Mouse (Mus musculus) limb, embryonic 14.5 days (tissue): Measurements from ENCODE around the gene Dcaf1. TPM values are rescaled to one million over a fixed set of nuclear protein-coding genes. Genes with fewer than 3 reads are reported as not detected.

Experiments used
- ATAC-seq: fragments of 200-750 bp; cut with Nextera tagmentation; 2 replicates; pipeline ENCODE4 v1.8.0; 2017; ENCODE audit warnings: low read depth, moderate number of reproducible peaks, moderate TSS enrichment; ENCODE audit not compliant: low FRiP score
- DNase-seq: peaks from one replicate; pipeline ENCODE4 v3.0.0-alpha.2; 2015; ENCODE audit warnings: low spot score
- H3K27ac ChIP-seq: fragments of 300-500 bp; sonication (generic); replicated peaks from 2 replicates; pipeline ENCODE4 v1.5.1; 2014; ENCODE audit warnings: low read depth, mild to moderate bottlenecking, low read length, moderate library complexity, mixed read lengths
- H3K27me3 ChIP-seq: fragments of 300-500 bp; sonication (generic); 2 replicates; pipeline ENCODE4 v1.6.1; 2014; ENCODE audit warnings: low read length, mixed read lengths; ENCODE audit not compliant: control insufficient read depth, insufficient read depth
- H3K36me3 ChIP-seq: fragments of 300-500 bp; sonication (generic); 2 replicates; pipeline ENCODE4 v1.6.1; 2014; ENCODE audit warnings: mild to moderate bottlenecking, low read length, moderate library complexity, mixed read lengths; ENCODE audit not compliant: control insufficient read depth, insufficient read depth
- H3K4me1 ChIP-seq: fragments of 300-500 bp; sonication (generic); 2 replicates; pipeline ENCODE4 v1.6.1; 2014; ENCODE audit warnings: antibody characterized with exemption, low read length, mixed read lengths; ENCODE audit not compliant: control insufficient read depth, insufficient read depth
- H3K4me2 ChIP-seq: fragments of 300-500 bp; sonication (generic); replicated peaks from 2 replicates; pipeline ENCODE4 v1.6.1; 2014; ENCODE audit warnings: low read depth, mild to moderate bottlenecking, low read length, moderate library complexity; ENCODE audit not compliant: severe bottlenecking
- H3K4me3 ChIP-seq: fragments of 300-500 bp; sonication (generic); replicated peaks from 2 replicates; pipeline ENCODE4 v1.5.1; 2014; ENCODE audit warnings: low read length
- H3K9ac ChIP-seq: fragments of 300-500 bp; sonication (generic); 2 replicates; pipeline ENCODE4 v1.6.1; 2014; ENCODE audit warnings: mild to moderate bottlenecking, low read depth, low read length, moderate library complexity; ENCODE audit not compliant: severe bottlenecking
- H3K9me3 ChIP-seq: fragments of 300-500 bp; sonication (generic); 2 replicates; pipeline ENCODE4 v1.6.1; 2016; ENCODE audit warnings: low read length; ENCODE audit not compliant: control insufficient read depth
- POLR2A ChIP-seq: fragments of 200-500 bp; IDR thresholded peaks from 2 replicates; pipeline ENCODE4 v1.8.0; 2012; ENCODE audit warnings: inconsistent platforms, mild to moderate bottlenecking, moderate library complexity, borderline replicate concordance; ENCODE audit not compliant: insufficient read depth, insufficient read length; ENCODE audit errors: extremely low read depth
- WGBS: fragments of 180-500 bp; shearing (Covaris S2); extraction: QIAGEN DNeasy Blood & Tissue Kit; methylation state at CpG from one replicate; pipeline ENCODE4 v1.1.7; 2014; 5-methylcytosine and 5-hydroxymethylcytosine counted together
- polyA plus RNA-seq, 2 experiments: library from polyadenylated mRNA; depleted of rRNA in 1 of 2; stranded (reverse) in 1 of 2; unstranded in 1 of 2; fragments of >200 nt; fragmentation: Nextera tagmentation in 1 of 2; extraction: Ambion mirVana in 1 of 2; gene quantifications; 2 replicates each; pipeline versions ENCODE4 v1.2.1 to v1.2.3; 2012 to 2014

The Dcaf1 gene
- polyA plus RNA-seq, 2 experiments = 18.4 to 27.6 TPM

GRCm38 (mm10) chr9:106903791-106904134, 82.1 kb downstream of the Dcaf1 start:
- no peak overlapping the region for H3K4me3 ChIP-seq
- 9% methylated on average over 1 of the region's 1 CpGs for WGBS
- TF ChIP-seq POLR2A = no peak
- ATAC-seq (no peak), DNase-seq (peak; percentile 58)
- no peaks in the 10 kb centered on the region for H3K27me3 ChIP-seq
- H3K27ac ChIP-seq = no peak overlapping the region
- no peaks in the 10 kb centered on the region; the same call in 1 of the 2 replicates for H3K4me1 ChIP-seq
- no peak overlapping the region for H3K9ac ChIP-seq
- H3K4me2 ChIP-seq = no peak overlapping the region
- no peaks in the 10 kb centered on the region for H3K9me3 ChIP-seq
- no peaks in the 10 kb centered on the region for H3K36me3 ChIP-seq

GRCm38 (mm10) chr9:106906597-106906996, 84.9 kb downstream of the Dcaf1 start:
- H3K9ac ChIP-seq = no peak overlapping the region
- no peaks in the 10 kb centered on the region for H3K36me3 ChIP-seq
- H3K27me3 ChIP-seq = no peaks in the 10 kb centered on the region
- DNase-seq = no peak
- TF ChIP-seq POLR2A = no peak
- ATAC-seq = no peak
- no peak overlapping the region for H3K4me2 ChIP-seq
- no peaks in the 10 kb centered on the region for H3K9me3 ChIP-seq
- H3K27ac ChIP-seq = no peak overlapping the region
- 83% methylated on average over 8 of the region's 8 CpGs for WGBS
- H3K4me3 ChIP-seq = no peak overlapping the region
- no peaks in the 10 kb centered on the region; the same call in 1 of the 2 replicates for H3K4me1 ChIP-seq

- H3K27ac ChIP-seq = no peak overlapping the region
- H3K9ac ChIP-seq = no peak overlapping the region
- ATAC-seq = no peak
- no peak overlapping the region for H3K4me3 ChIP-seq
- WGBS = 83% methylated on average over 3 of the region's 3 CpGs
- H3K4me1 ChIP-seq = no peaks in the 10 kb centered on the region; the same call in 1 of the 2 replicates
- no peak overlapping the region for H3K4me2 ChIP-seq
- DNase-seq = no peak
- no peak for TF ChIP-seq POLR2A
- H3K27me3 ChIP-seq = no peaks in the 10 kb centered on the region
- no peaks in the 10 kb centered on the region for H3K9me3 ChIP-seq
- H3K36me3 ChIP-seq = no peaks in the 10 kb centered on the region
These were observed 86.5 kb downstream of the Dcaf1 start for GRCm38 (mm10) chr9:106908174-106908573.

DNA sequence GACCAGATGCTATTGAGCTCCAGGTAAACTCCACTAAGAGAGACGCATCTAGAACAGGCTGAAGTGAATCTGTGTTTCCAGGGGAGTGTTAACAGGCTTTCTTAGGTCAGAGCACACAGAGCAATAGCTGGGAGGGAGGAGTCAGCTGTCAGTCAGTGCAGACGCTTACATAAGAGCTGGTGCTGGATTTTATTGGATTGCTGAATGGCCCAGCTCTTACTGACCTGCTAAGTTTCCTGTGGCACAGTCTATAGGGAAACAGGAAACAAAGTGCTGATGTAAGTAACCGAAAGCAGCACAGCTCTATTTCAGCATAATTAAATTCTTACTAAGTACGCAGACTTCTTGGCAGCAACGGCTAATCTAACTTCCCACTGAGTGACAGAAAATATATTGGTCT, 87.0 kb downstream of the Dcaf1 start:
- Histone ChIP-seq H3K27me3 (no peaks in the 10 kb centered on the region), H3K36me3 (no peaks in the 10 kb centered on the region), H3K4me1 (no peaks in the 10 kb centered on the region; the same call in 1 of the 2 replicates), H3K9me3 (no peaks in the 10 kb centered on the region), H3K27ac (no peak overlapping the region), H3K9ac (no peak overlapping the region), H3K4me2 (no peak overlapping the region), H3K4me3 (no peak overlapping the region)
- ATAC-seq = peak; percentile 44; the same call in 1 of the 2 replicates
- no peak for DNase-seq
- WGBS = 17% methylated on average over 5 of the region's 5 CpGs
- no peak for TF ChIP-seq POLR2A

- no peak for DNase-seq
- H3K4me3 ChIP-seq = no peak overlapping the region
- no peak overlapping the region for H3K27ac ChIP-seq
- WGBS = 71% methylated on average over 1 of the region's 1 CpGs
- H3K4me1 ChIP-seq = no peaks in the 10 kb centered on the region; the same call in 1 of the 2 replicates
- no peaks in the 10 kb centered on the region for H3K36me3 ChIP-seq
- H3K9ac ChIP-seq = no peak overlapping the region
- H3K9me3 ChIP-seq = no peaks in the 10 kb centered on the region
- H3K4me2 ChIP-seq = no peak overlapping the region
- ATAC-seq = no peak
- H3K27me3 ChIP-seq = no peaks in the 10 kb centered on the region
- TF ChIP-seq POLR2A = no peak
These were observed 90.0 kb downstream of the Dcaf1 start for GRCm38 (mm10) chr9:106911624-106912023.

- Histone ChIP-seq H3K9me3 (no peaks in the 10 kb centered on the region), H3K9ac (no peak overlapping the region), H3K4me1 (no peaks in the 10 kb centered on the region; the same call in 1 of the 2 replicates), H3K4me2 (no peak overlapping the region), H3K27ac (no peak overlapping the region), H3K27me3 (no peaks in the 10 kb centered on the region), H3K36me3 (no peaks in the 10 kb centered on the region), H3K4me3 (no peak overlapping the region)
- no peak for TF ChIP-seq POLR2A
- ATAC-seq (no peak), DNase-seq (no peak)
- 5% methylated on average over 1 of the region's 1 CpGs for WGBS
These were observed 92.1 kb downstream of the Dcaf1 start for GRCm38 (mm10) chr9:106913759-106914158.
